Mouse (Mus musculus) forebrain, embryonic 13.5 days (tissue): ENCODE data around the gene Tspan31. TPM values are rescaled to one million over a fixed set of nuclear protein-coding genes. Genes with fewer than 3 reads are reported as not detected.

ENCODE experiments used
- ATAC-seq: fragments of 200-750 bp; cut with Nextera tagmentation; 2 replicates; pipeline ENCODE4 v1.8.0; 2017
- H3K27ac ChIP-seq: fragments of 300-500 bp; sonication (generic); 2 replicates; pipeline ENCODE4 v1.5.1; 2015; ENCODE audit warnings: inconsistent platforms, mild to moderate bottlenecking, moderate library complexity
- H3K27me3 ChIP-seq: fragments of 300-500 bp; sonication (generic); 2 replicates; pipeline ENCODE4 v1.6.1; 2015; ENCODE audit warnings: mild to moderate bottlenecking, inconsistent platforms
- H3K36me3 ChIP-seq: fragments of 300-500 bp; sonication (generic); 2 replicates; pipeline ENCODE4 v1.6.1; 2015; ENCODE audit warnings: mild to moderate bottlenecking, inconsistent platforms; ENCODE audit not compliant: poor library complexity, severe bottlenecking
- H3K4me1 ChIP-seq: fragments of 300-500 bp; sonication (generic); 2 replicates; pipeline ENCODE4 v1.6.1; 2015; ENCODE audit warnings: inconsistent platforms
- H3K4me2 ChIP-seq: fragments of 300-500 bp; sonication (generic); 2 replicates; pipeline ENCODE4 v1.6.1; 2015; ENCODE audit warnings: inconsistent platforms, mild to moderate bottlenecking, moderate library complexity
- H3K4me3 ChIP-seq: fragments of 300-500 bp; sonication (generic); 2 replicates; pipeline ENCODE4 v1.5.1; 2015; ENCODE audit warnings: mild to moderate bottlenecking, inconsistent platforms
- H3K9ac ChIP-seq: fragments of 300-500 bp; sonication (generic); 2 replicates; pipeline ENCODE4 v1.6.1; 2015; ENCODE audit warnings: mild to moderate bottlenecking, inconsistent platforms
- H3K9me3 ChIP-seq: fragments of 300-500 bp; sonication (generic); replicated peaks from 2 replicates; pipeline ENCODE4 v1.6.1; 2016; ENCODE audit warnings: inconsistent platforms
- WGBS: fragments of 180-500 bp; shearing (Covaris S2); methylation state at CpG from one replicate; pipeline ENCODE4 v1.1.7; 2015; 5-methylcytosine and 5-hydroxymethylcytosine counted together
- polyA plus RNA-seq: library from polyadenylated mRNA; unstranded; fragments of >200 nt; fragmentation: Nextera tagmentation; extraction: Ambion mirVana; gene quantifications from 2 replicates; pipeline ENCODE4 v1.2.1, GENCODE M21; 2015

Gene Tspan31
- polyA plus RNA-seq, 1 experiment from 2014 or later = 141 TPM

DNA sequence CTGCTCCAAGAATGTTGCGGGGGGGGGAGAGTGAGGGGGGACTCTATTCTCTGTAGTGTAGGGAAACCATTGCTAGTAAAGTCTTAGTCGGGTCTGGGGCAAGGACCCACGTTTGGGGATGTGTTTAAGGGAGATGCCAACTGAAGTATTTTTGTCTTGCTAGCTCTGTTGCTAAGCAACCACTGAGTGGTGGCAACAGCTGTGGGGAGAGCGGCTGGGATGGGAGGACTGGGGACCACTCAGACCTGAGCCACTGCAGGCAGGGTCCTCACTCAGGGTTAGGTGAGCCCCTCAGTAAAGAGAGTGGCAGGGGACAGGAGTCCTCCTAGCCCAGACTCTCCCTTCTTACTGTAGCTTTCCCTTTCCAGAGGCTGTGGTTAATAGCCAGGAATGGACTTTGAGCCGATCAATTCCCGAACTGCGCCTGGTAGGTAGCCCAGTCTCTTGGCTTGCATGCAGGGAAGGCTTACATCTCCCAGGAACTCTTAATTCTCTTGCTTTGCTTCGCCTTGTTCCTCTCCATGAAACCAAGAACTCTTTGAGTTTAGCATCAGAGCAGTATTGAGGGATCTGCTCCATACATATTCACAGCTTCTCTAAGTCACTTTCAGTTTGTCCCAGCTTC lies 12.0 kb upstream of the Tspan31 start:
- H3K4me1 ChIP-seq = peaks cover 46% of the 10 kb centered on the region
- peak overlapping the region; percentile 67 for H3K4me3 ChIP-seq
- ATAC-seq = peak; percentile 16; the same call in 1 of the 2 replicates
- no peak overlapping the region for H3K27ac ChIP-seq
- H3K27me3 ChIP-seq = peaks cover 61% of the 10 kb centered on the region
- no peaks in the 10 kb centered on the region for H3K9me3 ChIP-seq
- H3K9ac ChIP-seq = peak overlapping the region; percentile 81
- H3K36me3 ChIP-seq = peaks cover 10% of the 10 kb centered on the region; the same call in 1 of the 2 replicates
- H3K4me2 ChIP-seq = peak overlapping the region; percentile 99
- 30% methylated on average over 8 of the region's 8 CpGs for WGBS

DNA sequence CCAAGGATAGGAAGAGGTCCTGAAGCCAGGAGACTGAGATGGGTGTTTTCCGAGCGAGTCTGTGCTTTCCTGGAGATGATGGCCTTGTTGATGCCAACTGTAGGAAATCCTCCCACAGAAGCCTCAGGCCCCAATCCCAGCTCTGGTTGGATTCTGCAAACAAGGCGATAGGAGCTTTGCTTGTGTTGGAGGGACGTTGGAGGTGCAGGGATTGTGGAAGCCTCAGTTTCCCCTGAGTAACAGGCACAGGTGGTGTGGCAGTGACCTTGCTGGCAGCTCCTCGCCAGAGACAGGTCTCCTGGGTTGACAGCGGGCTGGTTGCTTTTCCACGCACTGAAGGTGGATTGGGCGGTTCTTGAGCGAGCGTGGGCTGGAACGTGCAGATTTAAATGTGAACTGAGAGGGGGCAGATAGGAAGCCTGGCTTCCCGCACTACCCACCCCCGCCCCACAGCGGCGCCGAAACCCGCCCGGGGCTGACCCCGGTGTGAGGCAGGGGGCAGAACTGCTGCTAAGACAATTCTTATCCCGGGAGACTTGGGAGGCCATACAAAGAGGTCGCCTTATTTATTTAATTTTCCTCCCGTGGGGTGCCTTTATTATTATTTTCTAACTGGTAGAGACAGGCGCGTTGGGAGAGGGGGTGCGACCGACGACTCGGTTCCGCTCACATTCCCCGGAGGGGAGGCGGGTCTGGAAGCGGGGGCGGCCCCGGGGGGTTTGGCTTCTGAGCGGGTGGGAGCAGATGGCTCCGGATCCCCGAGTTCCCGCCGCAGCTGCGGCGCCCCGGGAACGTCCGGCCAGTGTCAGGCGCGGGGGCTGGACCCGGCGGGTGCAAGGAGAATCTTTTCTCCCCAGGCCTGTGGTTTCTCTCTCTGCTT lies 11.1 kb upstream of the Tspan31 start:
- H3K36me3 ChIP-seq = peaks cover 6% of the 10 kb centered on the region; the same call in 1 of the 2 replicates
- H3K9me3 ChIP-seq = no peaks in the 10 kb centered on the region
- peak overlapping the region; percentile 67 for H3K4me3 ChIP-seq
- H3K4me1 ChIP-seq = peaks cover 46% of the 10 kb centered on the region
- no peak overlapping the region for H3K27ac ChIP-seq
- H3K4me2 ChIP-seq = peak overlapping the region; percentile 99
- WGBS = 4% methylated on average over 48 of the region's 48 CpGs
- peaks cover 62% of the 10 kb centered on the region for H3K27me3 ChIP-seq
- ATAC-seq = no peak
- peak overlapping the region; percentile 81 for H3K9ac ChIP-seq

DNA sequence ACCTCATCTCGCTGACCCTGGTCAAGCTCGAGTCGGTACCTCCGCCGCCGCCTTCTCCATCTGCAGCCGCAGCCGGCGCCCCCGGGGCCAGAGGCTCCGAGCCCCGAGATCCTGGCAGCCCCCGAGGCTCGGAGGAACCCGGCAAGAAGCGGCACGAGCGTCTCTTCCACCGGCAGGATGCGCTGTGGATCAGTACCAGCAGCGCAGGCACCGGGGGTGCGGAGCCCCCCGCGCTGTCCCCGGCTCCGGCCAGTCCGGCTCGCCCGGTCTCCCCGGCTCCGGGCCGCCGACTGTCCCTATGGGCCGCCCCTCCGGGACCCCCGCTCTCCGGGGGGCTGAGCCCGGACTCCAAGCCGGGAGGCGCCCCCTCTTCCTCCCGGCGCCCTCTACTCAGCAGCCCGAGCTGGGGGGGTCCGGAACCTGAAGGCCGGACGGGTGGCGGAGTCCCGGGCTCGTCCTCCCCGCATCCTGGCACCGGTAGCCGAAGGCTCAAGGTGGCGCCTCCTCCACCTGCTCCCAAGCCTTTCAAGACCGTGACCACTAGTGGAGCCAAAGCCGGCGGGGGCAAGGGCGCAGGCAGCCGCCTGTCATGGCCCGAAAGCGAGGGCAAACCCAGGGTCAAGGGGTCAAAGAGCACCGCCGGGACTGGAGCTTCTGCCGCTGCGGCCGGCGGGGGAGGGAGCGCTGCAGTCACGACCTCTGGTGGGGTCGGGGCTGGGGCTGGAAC lies 9.8 kb upstream of the Tspan31 start:
- Histone ChIP-seq H3K4me1 (peaks cover 46% of the 10 kb centered on the region), H3K9ac (peak overlapping the region; percentile 81), H3K4me3 (peak overlapping the region; percentile 67), H3K27me3 (peaks cover 58% of the 10 kb centered on the region), H3K36me3 (peaks cover 4% of the 10 kb centered on the region; the same call in 1 of the 2 replicates), H3K9me3 (no peaks in the 10 kb centered on the region), H3K27ac (no peak overlapping the region; the same call in 1 of the 2 replicates), H3K4me2 (peak overlapping the region; percentile 99)
- 2% methylated on average over 69 of the region's 70 CpGs for WGBS
- ATAC-seq = 0 out of 2 replicates have a peak, but pooled peaks have one; percentile 0

DNA sequence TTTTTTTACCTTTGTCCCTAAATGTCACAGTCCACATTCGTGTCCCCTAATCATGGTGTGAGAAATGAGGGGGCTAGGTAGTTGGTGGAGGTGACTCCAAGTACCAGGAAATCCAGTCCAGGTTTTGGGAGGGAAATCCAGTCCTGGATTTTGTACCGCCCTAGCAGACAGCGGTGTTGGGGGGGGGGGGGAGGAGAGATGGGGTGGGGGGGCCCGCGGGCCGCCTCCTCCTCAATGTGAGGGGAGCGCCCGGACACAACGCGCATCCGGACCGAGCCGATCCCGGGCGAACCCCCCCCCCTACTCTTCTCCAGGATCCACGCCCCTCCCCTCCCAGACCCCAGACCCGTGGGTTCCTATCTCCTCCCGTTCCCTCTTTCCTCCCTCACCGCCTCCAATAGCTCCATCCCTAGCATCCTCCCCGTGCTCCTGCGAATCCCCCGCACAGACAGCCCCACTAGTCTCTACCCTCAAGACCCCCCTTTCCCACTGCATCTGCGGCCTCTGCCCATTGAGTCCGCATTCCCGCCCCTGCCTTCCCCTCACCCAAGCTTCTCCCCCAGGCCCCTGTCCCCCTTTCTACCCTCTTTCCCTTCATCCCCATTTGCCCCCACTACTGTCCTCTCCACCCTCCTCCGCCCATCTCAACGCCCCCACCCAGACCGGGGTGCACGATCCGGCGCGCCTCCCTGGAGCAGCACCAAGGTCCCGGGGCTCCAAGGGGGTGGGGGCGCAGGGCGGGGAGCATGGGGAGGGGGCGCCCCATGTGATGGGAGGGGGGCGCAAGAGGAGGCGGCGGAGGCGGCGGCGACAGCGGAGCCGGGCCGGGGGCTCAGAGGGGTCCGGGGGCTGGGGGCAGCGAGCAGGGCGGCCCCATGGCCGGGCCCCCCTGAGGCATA lies 8.9 kb upstream of the Tspan31 start:
- under 1% methylated on average over 38 of the region's 49 CpGs for WGBS
- Histone ChIP-seq H3K9ac (peak overlapping the region; percentile 81), H3K4me1 (peaks cover 46% of the 10 kb centered on the region), H3K9me3 (no peaks in the 10 kb centered on the region), H3K27me3 (peaks cover 54% of the 10 kb centered on the region), H3K27ac (peak overlapping the region; percentile 78), H3K4me2 (peak overlapping the region; percentile 99), H3K4me3 (peak overlapping the region; percentile 67), H3K36me3 (no peaks in the 10 kb centered on the region)
- peak; percentile 73 for ATAC-seq

DNA sequence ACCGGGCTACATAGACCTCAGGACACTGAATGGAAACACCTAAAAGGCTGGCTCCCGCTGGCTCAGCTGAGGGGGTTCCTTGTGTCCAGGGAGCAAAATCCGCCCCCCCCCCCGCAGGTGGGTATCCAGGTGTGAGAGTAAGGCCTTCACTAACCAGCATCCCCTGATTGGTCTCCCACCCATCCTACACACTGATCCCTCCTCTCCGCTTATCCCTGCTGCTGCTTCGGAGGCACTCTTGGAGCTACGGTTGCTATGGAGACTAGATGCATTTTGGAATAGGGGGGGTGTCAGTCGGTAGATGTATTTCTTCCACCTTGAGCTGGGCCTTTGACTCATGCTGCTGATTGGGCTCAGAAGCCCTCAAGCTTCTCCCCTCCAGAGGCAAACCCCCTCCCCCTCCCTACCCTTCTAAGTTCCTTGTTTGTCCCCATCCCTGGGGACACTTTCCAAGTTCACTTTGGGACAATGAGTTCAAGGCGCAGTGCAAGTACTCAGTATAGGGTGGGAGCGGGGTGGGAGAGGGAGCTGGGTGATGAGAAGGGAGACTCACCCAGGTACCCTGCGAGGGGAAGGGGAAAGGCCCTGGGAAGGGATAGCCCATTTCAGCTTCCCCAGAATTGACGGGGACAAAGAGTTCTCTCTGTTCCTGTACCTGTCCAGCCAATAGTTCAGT lies 8.1 kb upstream of the Tspan31 start:
- Histone ChIP-seq H3K9me3 (no peaks in the 10 kb centered on the region), H3K4me1 (peaks cover 46% of the 10 kb centered on the region), H3K36me3 (no peaks in the 10 kb centered on the region), H3K4me2 (peak overlapping the region; percentile 99), H3K27me3 (peaks cover 49% of the 10 kb centered on the region), H3K27ac (peak overlapping the region; percentile 78), H3K9ac (peak overlapping the region; percentile 81), H3K4me3 (peak overlapping the region; percentile 67)
- peak; percentile 54 for ATAC-seq
- WGBS = under 1% methylated on average over 12 of the region's 12 CpGs

DNA sequence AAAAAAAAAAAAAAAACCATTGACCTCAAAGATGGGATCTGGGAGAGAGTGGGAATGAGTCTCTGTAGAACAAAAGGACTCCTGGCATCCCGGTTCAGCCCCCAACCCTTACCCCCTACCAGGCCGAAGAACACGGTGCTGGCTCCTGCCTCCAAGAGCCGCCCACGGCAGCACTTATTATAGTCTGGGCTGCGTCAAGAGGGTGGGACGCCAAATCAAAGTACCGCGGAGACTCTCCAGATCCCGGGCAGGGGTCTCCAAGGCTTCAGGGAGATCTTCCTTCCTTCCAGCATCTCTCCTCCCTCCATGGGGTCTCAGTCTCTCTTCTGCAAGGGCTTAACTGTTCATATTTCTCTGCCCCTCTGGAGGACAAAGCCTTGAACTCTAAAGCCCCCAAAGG lies 7.5 kb upstream of the Tspan31 start:
- Histone ChIP-seq H3K27ac (peak overlapping the region; percentile 59), H3K9ac (peak overlapping the region; percentile 55), H3K9me3 (no peaks in the 10 kb centered on the region), H3K27me3 (peaks cover 43% of the 10 kb centered on the region), H3K4me1 (peaks cover 42% of the 10 kb centered on the region), H3K4me2 (peak overlapping the region; percentile 99), H3K36me3 (no peaks in the 10 kb centered on the region), H3K4me3 (peak overlapping the region; percentile 67)
- ATAC-seq = no peak
- WGBS = 2% methylated on average over 10 of the region's 10 CpGs

DNA sequence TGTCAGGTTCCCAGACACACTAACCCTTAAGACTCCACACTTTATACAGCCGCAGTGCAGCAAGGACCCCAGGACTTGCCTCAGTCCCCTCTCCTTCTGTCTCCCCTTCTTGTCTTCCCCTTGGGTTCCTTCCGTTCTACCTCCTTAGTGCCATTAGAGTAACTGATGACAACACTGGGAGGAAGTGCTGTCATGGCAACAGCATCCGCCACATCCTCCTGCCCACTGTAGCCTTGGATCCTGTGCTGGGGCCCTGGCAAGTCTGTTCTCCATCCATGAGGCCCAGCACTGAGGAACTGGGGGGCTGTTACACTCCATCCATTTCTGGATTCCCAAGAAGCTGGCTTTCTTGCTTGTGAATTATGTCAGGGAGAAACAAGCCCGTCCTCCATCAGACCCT lies 6.0 kb upstream of the Tspan31 start:
- no peak overlapping the region for H3K27ac ChIP-seq
- no peak overlapping the region for H3K4me3 ChIP-seq
- H3K4me1 ChIP-seq = peaks cover 32% of the 10 kb centered on the region
- no peaks in the 10 kb centered on the region for H3K36me3 ChIP-seq
- H3K4me2 ChIP-seq = no peak overlapping the region
- H3K27me3 ChIP-seq = peaks cover 29% of the 10 kb centered on the region
- WGBS = 55% methylated on average over 4 of the region's 4 CpGs
- no peak for ATAC-seq
- H3K9me3 ChIP-seq = no peaks in the 10 kb centered on the region
- no peak overlapping the region for H3K9ac ChIP-seq

DNA sequence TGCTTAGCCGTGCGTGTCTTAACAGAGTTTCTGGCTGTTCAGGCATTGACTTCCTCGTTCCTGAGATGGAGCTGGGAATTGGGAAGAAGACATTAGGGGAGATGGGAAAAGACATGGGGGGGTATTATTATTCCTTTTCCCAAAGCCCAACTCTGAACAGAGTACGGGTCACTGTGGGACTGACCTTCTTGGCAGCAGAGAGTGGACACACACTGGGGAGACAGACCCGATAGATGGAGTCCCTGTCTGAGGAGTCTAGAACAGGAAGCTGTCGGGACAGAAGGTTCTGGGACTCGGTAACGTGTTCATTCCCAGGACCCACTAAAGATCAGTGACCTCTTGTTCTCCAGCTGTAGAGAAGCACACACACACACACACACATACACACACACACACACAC lies 5.6 kb upstream of the Tspan31 start:
- peaks cover 25% of the 10 kb centered on the region for H3K27me3 ChIP-seq
- peaks cover 32% of the 10 kb centered on the region for H3K4me1 ChIP-seq
- H3K36me3 ChIP-seq = no peaks in the 10 kb centered on the region
- WGBS = 77% methylated on average over 8 of the region's 8 CpGs
- ATAC-seq = no peak
- no peak overlapping the region for H3K4me2 ChIP-seq
- H3K9me3 ChIP-seq = no peaks in the 10 kb centered on the region
- H3K4me3 ChIP-seq = no peak overlapping the region
- H3K9ac ChIP-seq = no peak overlapping the region
- H3K27ac ChIP-seq = no peak overlapping the region

DNA sequence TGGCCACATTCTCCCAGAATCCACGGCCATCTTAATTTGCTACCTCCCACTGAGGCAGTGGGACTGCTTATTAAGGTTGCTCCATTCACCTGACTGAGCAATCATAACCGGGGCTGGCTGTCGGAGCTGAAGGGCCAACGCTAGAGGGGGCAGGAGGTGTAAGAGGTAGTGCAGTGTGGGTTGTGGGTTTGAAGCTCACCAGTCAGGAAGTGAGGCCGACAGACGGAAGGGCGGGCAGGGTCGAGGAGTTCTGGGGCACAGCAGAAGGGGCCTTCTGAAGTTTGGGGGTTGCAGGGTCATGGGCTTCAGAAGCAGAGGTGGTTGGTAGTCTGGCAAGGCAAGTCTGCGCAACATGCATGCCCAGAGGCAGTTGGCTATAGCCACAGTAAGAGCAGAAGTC lies 5.0 kb upstream of the Tspan31 start, which contains the start of gene Agap2:
Gene Agap2, plus strand, starts transcription at position 205 of the 400 bp plus-strand sequence.
- no peak within 1 kb of the TSS for H3K9ac ChIP-seq
- no peak for ATAC-seq
- no peak within 1 kb of the TSS for H3K27ac ChIP-seq
- H3K4me2 ChIP-seq = no peak within 1 kb of the TSS
- no peak within 1 kb of the TSS for H3K4me3 ChIP-seq
- no peaks in the 10 kb centered on the region for H3K36me3 ChIP-seq
- WGBS = 70% methylated on average over 9 of the region's 9 CpGs
- H3K9me3 ChIP-seq = no peaks in the 10 kb centered on the region
- peaks cover 19% of the 10 kb centered on the region for H3K27me3 ChIP-seq
- peaks cover 27% of the 10 kb centered on the region for H3K4me1 ChIP-seq

DNA sequence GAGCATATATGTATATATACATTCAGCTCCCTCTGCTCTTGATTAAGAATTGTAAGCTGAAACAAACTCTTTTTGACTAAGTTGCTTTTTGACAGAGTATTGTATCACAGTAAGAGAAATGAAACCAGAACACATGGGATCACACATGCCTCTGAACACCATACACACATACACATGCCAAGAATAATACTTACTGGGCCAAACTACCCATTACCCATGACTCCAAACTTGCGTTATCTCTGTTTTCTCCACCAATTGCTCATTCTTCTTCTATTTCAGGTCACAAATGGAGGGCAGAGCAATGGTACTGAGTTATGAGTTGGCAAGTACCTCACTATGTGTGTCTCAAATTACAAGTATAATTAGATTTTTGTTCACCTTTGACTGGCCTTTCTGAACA lies 3.9 kb upstream of the Tspan31 start:
- Histone ChIP-seq H3K4me3 (no peak overlapping the region), H3K27me3 (0 out of 2 replicates have a peak, but pooled peaks cover 10% of the 10 kb centered on the region), H3K9ac (no peak overlapping the region), H3K36me3 (no peaks in the 10 kb centered on the region), H3K27ac (no peak overlapping the region), H3K4me2 (no peak overlapping the region), H3K9me3 (no peaks in the 10 kb centered on the region), H3K4me1 (peaks cover 28% of the 10 kb centered on the region)
- no peak for ATAC-seq
- 95% methylated on average over 1 of the region's 1 CpGs for WGBS
